Mouse (Mus musculus) forebrain, embryonic 16.5 days (tissue): ENCODE measurements around the gene Fam163a. TPM values are rescaled to one million over a fixed set of nuclear protein-coding genes. Genes with fewer than 3 reads are reported as not detected.

Source experiments
- ATAC-seq: fragments of 200-750 bp; cut with Nextera tagmentation; 2 replicates; pipeline ENCODE4 v1.8.0; 2017; ENCODE audit warnings: mild to moderate bottlenecking, moderate library complexity
- H3K27ac ChIP-seq: fragments of 300-500 bp; sonication (generic); 2 replicates; pipeline ENCODE4 v1.5.1; 2014; ENCODE audit warnings: low read length, control low read depth
- H3K27me3 ChIP-seq: fragments of 300-500 bp; sonication (generic); replicated peaks from 2 replicates; pipeline ENCODE4 v1.6.1; 2014; ENCODE audit warnings: low read length; ENCODE audit not compliant: control insufficient read depth, insufficient read depth
- H3K36me3 ChIP-seq: fragments of 300-500 bp; sonication (generic); 2 replicates; pipeline ENCODE4 v1.6.1; 2014; ENCODE audit not compliant: control insufficient read depth, insufficient read depth
- H3K4me1 ChIP-seq: fragments of 300-500 bp; sonication (generic); replicated peaks from 2 replicates; pipeline ENCODE4 v1.6.1; 2014; ENCODE audit warnings: low read length; ENCODE audit not compliant: control insufficient read depth, insufficient read depth
- H3K4me2 ChIP-seq: fragments of 300-500 bp; sonication (generic); 2 replicates; pipeline ENCODE4 v1.6.1; 2014; ENCODE audit warnings: mild to moderate bottlenecking, low read length, control low read depth
- H3K4me3 ChIP-seq: fragments of 300-500 bp; sonication (generic); replicated peaks from 2 replicates; pipeline ENCODE4 v1.5.1; 2014; ENCODE audit warnings: mild to moderate bottlenecking, low read length, control low read depth
- H3K9ac ChIP-seq: fragments of 300-500 bp; sonication (generic); replicated peaks from 2 replicates; pipeline ENCODE4 v1.6.1; 2014; ENCODE audit warnings: low read depth, low read length, control low read depth
- H3K9me3 ChIP-seq: fragments of 300-500 bp; sonication (generic); 2 replicates; pipeline ENCODE4 v1.6.1; 2016; ENCODE audit warnings: low read length; ENCODE audit not compliant: control insufficient read depth
- WGBS: fragments of 180-500 bp; shearing (Covaris S2); extraction: QIAGEN DNeasy Blood & Tissue Kit; methylation state at CpG from one replicate; pipeline ENCODE4 v1.1.7; 2014; 5-methylcytosine and 5-hydroxymethylcytosine counted together
- polyA plus RNA-seq: library from polyadenylated mRNA; unstranded; fragments of >200 nt; fragmentation: Nextera tagmentation; extraction: Ambion mirVana; gene quantifications from 2 replicates; pipeline ENCODE4 v1.2.1, GENCODE M21; 2015

Fam163a gene
- polyA plus RNA-seq, 1 experiment from 2014 or later = 2.6 TPM

DNA sequence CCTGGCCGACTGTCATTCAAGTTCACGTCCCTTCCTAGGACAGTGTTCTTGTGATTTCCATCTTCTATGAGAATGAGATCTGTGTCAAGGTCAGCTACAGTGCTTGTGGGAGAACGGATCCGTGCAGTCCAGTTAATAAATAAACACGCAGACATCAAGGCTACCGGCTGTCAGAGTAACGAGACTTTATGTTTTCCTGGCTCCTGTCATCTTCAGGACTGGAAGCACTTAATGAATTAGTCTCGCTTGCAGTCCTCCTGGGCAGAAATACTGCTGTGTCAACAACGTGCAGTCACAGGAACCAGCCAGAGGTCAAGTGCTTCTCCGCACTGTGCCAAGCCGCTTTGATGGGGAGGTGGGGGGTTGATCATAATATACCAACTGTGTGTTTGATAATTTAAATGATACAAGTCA lies 20.7 kb downstream of the Fam163a start:
- Histone ChIP-seq H3K27me3 (no peaks in the 10 kb centered on the region), H3K27ac (no peak overlapping the region)

DNA sequence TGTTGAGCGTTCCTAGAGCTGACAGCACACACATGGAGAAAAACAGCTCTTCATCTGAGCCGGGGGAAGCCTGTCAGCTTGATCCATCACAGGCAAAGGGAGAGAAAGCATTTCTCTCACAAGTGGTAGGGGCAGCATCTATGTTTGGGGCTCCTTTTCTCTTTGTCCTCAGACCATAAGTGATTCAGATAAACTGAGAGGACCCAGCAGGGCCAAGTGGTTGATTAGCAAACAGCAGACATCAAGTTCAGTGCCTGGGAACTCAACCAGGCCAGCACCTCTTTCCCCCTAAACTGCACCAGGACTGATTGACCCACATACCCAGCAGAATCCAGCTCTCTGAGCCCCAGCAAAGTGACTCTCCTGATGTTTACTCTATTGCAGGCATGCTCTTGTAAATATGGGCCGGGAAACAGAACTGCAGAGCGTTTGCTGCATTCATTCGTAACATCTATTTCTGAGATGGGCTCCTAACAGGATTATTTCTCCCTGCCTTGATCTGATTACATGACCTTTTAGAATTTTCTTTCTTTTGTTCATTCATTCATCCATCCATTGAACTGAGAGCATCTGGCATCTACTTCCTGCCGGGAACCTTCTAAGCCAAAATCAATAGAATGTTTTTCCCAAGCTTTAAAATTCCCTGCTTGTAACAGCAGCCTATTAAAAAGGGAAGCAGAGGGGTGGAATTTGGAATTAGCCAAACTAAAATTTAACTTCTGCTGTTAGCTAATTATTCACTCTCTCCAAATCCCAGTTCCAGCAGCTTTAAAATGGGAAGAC lies 21.5 kb downstream of the Fam163a start:
- H3K9ac ChIP-seq = no peak overlapping the region
- WGBS = 3% methylated on average over 6 of the region's 6 CpGs
- H3K4me2 ChIP-seq = no peak overlapping the region

More for the DNA sequence above, 20.7 kb downstream of the Fam163a start:
- H3K4me2 ChIP-seq = peak overlapping the region; percentile 22; the same call in 1 of the 2 replicates
- 20% methylated on average over 11 of the region's 11 CpGs for WGBS
- no peaks in the 10 kb centered on the region for H3K36me3 ChIP-seq
- no peak overlapping the region for H3K9ac ChIP-seq
- no peak overlapping the region for H3K4me3 ChIP-seq
- peaks cover 30% of the 10 kb centered on the region for H3K4me1 ChIP-seq
- no peaks in the 10 kb centered on the region for H3K9me3 ChIP-seq
- no peak for ATAC-seq

GRCm38 (mm10) chr1:156179875-156180274 lies 25.0 kb downstream of the Fam163a start:
- no peak overlapping the region for H3K4me2 ChIP-seq
- ATAC-seq = peak; percentile 85
- H3K4me3 ChIP-seq = no peak overlapping the region
- no peaks in the 10 kb centered on the region for H3K36me3 ChIP-seq
- 22% methylated on average over 11 of the region's 11 CpGs for WGBS
- no peak overlapping the region for H3K9ac ChIP-seq
- H3K4me1 ChIP-seq = peaks cover 30% of the 10 kb centered on the region
- no peaks in the 10 kb centered on the region for H3K9me3 ChIP-seq
- no peak overlapping the region; the same call in 1 of the 2 replicates for H3K27ac ChIP-seq
- H3K27me3 ChIP-seq = no peaks in the 10 kb centered on the region; the same call in 1 of the 2 replicates

More for the DNA sequence above, 21.5 kb downstream of the Fam163a start:
- Histone ChIP-seq H3K4me1 (peaks cover 30% of the 10 kb centered on the region), H3K27ac (peak overlapping the region; percentile 44), H3K27me3 (no peaks in the 10 kb centered on the region), H3K36me3 (no peaks in the 10 kb centered on the region), H3K4me3 (no peak overlapping the region), H3K9me3 (no peaks in the 10 kb centered on the region)
- ATAC-seq = peak; percentile 13; the same call in 1 of the 2 replicates

- H3K27me3 ChIP-seq = no peaks in the 10 kb centered on the region
- no peak overlapping the region for H3K4me3 ChIP-seq
- no peak overlapping the region for H3K27ac ChIP-seq
- no peak overlapping the region for H3K9ac ChIP-seq
- WGBS = 42% methylated on average over 6 of the region's 6 CpGs
- H3K4me2 ChIP-seq = no peak overlapping the region
- H3K4me1 ChIP-seq = no peaks in the 10 kb centered on the region
- no peaks in the 10 kb centered on the region for H3K9me3 ChIP-seq
- no peaks in the 10 kb centered on the region for H3K36me3 ChIP-seq
- ATAC-seq = no peak
Observed at GRCm38 (mm10) chr1:156168737-156169136, 36.1 kb downstream of the Fam163a start.

DNA sequence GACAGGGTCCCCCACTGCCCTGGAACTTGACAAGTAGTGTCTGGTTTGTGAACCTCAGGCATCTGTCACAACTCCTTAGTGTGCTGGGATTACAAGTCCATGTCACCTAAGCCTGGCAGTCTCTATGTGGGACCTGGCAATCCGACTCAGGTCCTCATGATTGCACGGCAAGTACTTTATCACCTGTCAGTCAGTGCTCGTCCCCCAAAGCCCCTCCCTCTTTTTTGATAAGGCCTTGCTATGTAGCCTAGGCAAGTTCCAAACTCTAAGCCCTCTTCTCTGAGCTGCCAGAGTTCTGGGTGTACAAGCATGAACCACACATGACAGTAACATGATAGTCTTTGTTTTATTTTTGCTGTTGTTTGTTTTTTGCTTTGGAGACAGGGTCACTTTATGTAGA lies 88.1 kb downstream of the Fam163a start:
- Histone ChIP-seq H3K4me2 (no peak overlapping the region), H3K36me3 (no peaks in the 10 kb centered on the region), H3K27ac (no peak overlapping the region), H3K27me3 (no peaks in the 10 kb centered on the region), H3K4me1 (no peaks in the 10 kb centered on the region; the same call in 1 of the 2 replicates), H3K9me3 (no peaks in the 10 kb centered on the region), H3K9ac (no peak overlapping the region), H3K4me3 (no peak overlapping the region)
- 75% methylated on average over 3 of the region's 3 CpGs for WGBS
- ATAC-seq = no peak

DNA sequence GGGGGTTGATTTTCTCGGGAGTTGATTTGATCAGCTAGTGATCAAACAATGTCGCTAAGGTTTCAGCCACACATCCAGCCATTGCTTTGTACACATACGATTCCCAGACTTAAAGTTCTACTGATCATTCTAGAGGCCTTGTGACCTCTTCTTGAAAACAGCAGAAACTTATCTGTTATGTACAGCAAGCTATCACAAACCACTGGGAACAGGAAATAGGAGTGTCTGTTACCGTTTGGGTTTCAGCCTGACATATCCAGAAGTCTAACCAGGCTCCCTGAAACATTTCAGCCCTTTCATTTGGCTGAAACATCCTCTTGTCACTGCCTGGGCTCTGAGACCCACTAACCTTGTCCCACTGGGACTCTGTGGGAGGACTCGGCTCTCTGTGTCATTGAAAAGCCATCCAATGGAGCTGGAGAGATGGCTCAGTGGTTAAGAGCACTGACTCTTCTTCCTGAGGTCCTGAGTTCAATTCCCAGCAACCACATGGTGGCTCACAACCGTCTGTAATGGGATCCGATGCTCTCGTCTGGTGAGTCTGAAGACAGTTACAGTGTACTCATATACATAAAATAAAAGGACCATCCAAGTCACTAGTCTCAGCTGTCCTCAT lies 90.8 kb downstream of the Fam163a start:
- H3K9me3 ChIP-seq = no peaks in the 10 kb centered on the region
- H3K27me3 ChIP-seq = no peaks in the 10 kb centered on the region
- H3K4me3 ChIP-seq = no peak overlapping the region
- H3K36me3 ChIP-seq = no peaks in the 10 kb centered on the region
- H3K4me1 ChIP-seq = no peaks in the 10 kb centered on the region; the same call in 1 of the 2 replicates
- 85% methylated on average over 8 of the region's 8 CpGs for WGBS
- no peak overlapping the region for H3K4me2 ChIP-seq
- ATAC-seq = no peak
- no peak overlapping the region for H3K27ac ChIP-seq
- H3K9ac ChIP-seq = no peak overlapping the region

- Histone ChIP-seq H3K27me3 (no peaks in the 10 kb centered on the region), H3K9me3 (no peaks in the 10 kb centered on the region), H3K27ac (no peak overlapping the region), H3K36me3 (no peaks in the 10 kb centered on the region), H3K4me3 (no peak overlapping the region), H3K4me2 (no peak overlapping the region), H3K9ac (no peak overlapping the region), H3K4me1 (no peaks in the 10 kb centered on the region; the same call in 1 of the 2 replicates)
- 65% methylated on average over 7 of the region's 7 CpGs for WGBS
- ATAC-seq = no peak
Observed at GRCm38 (mm10) chr1:156112142-156112541, 92.7 kb downstream of the Fam163a start.

DNA sequence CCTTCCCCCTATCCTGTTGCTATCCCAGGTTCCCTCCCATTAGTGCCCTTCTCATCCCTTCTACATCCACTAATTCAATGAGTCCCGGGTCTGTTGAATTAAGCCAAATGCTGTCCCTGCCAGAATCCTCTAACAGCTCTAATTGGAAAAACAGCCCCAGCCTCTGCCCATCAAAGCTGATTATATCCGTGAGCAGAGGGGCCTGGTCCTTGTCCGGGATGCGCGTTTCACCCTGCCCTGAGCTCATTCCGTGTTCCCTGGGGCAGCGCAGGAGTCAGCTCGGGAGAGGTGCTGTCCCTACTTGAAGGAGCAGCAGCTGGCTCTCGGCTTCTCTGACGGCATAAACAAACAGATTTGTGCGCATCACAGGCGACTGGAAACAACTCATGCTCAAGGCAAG lies 93.1 kb downstream of the Fam163a start:
- H3K4me1 ChIP-seq = no peaks in the 10 kb centered on the region; the same call in 1 of the 2 replicates
- H3K9me3 ChIP-seq = no peaks in the 10 kb centered on the region
- H3K4me3 ChIP-seq = no peak overlapping the region
- no peak overlapping the region for H3K27ac ChIP-seq
- no peak for ATAC-seq
- no peak overlapping the region for H3K9ac ChIP-seq
- no peaks in the 10 kb centered on the region for H3K36me3 ChIP-seq
- no peaks in the 10 kb centered on the region for H3K27me3 ChIP-seq
- WGBS = 35% methylated on average over 12 of the region's 12 CpGs
- no peak overlapping the region for H3K4me2 ChIP-seq

GRCm38 (mm10) chr1:156111090-156111489 lies 93.7 kb downstream of the Fam163a start:
- Histone ChIP-seq H3K4me3 (no peak overlapping the region), H3K4me2 (no peak overlapping the region), H3K36me3 (no peaks in the 10 kb centered on the region), H3K27ac (no peak overlapping the region), H3K4me1 (no peaks in the 10 kb centered on the region; the same call in 1 of the 2 replicates), H3K27me3 (no peaks in the 10 kb centered on the region), H3K9ac (no peak overlapping the region), H3K9me3 (no peaks in the 10 kb centered on the region)
- no peak for ATAC-seq
- 79% methylated on average over 9 of the region's 9 CpGs for WGBS
